Mouse (Mus musculus): ENCODE measurements at regions not wholly inside any gene's neighbourhood (a gene's known extent, or its start where the extent isn't known, plus 50 kb on each side); places are given as distances from the start of the nearest gene placed in this dataset.

- no peak for DNase-seq
These were observed 1132.6 kb upstream of the Fbxo33 start for GRCm38 (mm10) chr12:60352138-60352537.

GRCm38 (mm10) chr12:60344437-60344836, 1124.9 kb upstream of the Fbxo33 start:
- DNase-seq: no peak

- DNase-seq: no peak
These were observed 1100.5 kb upstream of the Fbxo33 start for GRCm38 (mm10) chr12:60320063-60320462.

- peak; percentile 0 for DNase-seq
These were observed 1073.1 kb upstream of the Fbxo33 start for GRCm38 (mm10) chr12:60292591-60292990.

- DNase-seq: no peak
These were observed 1069.3 kb upstream of the Fbxo33 start for GRCm38 (mm10) chr12:60288817-60289216.

- DNase-seq: no peak
These were observed 1035.8 kb upstream of the Fbxo33 start for GRCm38 (mm10) chr12:60255286-60255685.

- DNase-seq: no peak
These were observed 994.5 kb upstream of the Fbxo33 start for GRCm38 (mm10) chr12:60214002-60214401.

- DNase-seq: no peak
These were observed 956.2 kb upstream of the Fbxo33 start for GRCm38 (mm10) chr12:60175750-60176149.

- no peak for DNase-seq
These were observed 930.7 kb upstream of the Fbxo33 start for GRCm38 (mm10) chr12:60150266-60150665.

GRCm38 (mm10) chr12:60147364-60147763, 927.8 kb upstream of the Fbxo33 start:
- no peak for DNase-seq

Measured in right cerebral cortex, adult 18-20 months (tissue).